Mouse (Mus musculus): ENCODE measurements around the gene Pik3r5. TPM values are rescaled to one million over a fixed set of nuclear protein-coding genes. Genes with fewer than 3 reads are reported as not detected.
A peak's percentile ranks its signal among the peaks of the same experiment; 100 is the strongest.

Pik3r5 gene
- polyA plus RNA-seq, 1 experiment from 2014 or later = 0.65 TPM

- Histone ChIP-seq H3K4me3 (ENCODE audit: control insufficient read depth in 1 of 2, insufficient read depth in 1 of 2, low read depth in 1 of 2, low read length in 2 of 2) (peak overlapping the region; percentile 75 to 77), H3K9ac (ENCODE audit: low read length) (peak overlapping the region; percentile 88), H3K9me3 (ENCODE audit: control insufficient read depth, low read length) (no peaks in the 10 kb centered on the region), H3K36me3 (ENCODE audit: control insufficient read depth, insufficient read depth, low read length) (no peaks in the 10 kb centered on the region), H3K4me1 (ENCODE audit: control insufficient read depth in 2 of 2, insufficient read depth in 2 of 2, low read length in 2 of 2) (peaks cover 25 to 37% of the 10 kb centered on the region in 2 experiments), H3K4me2 (ENCODE audit: low read length) (peak overlapping the region; percentile 92), H3K27me3 (ENCODE audit: control insufficient read depth, insufficient read depth, low read length) (peaks cover 58% of the 10 kb centered on the region), H3K27ac (replicated peaks in 1 of 2; ENCODE audit: control insufficient read depth in 1 of 2, insufficient read depth in 1 of 2, low read depth in 2 of 2, low read length in 2 of 2) (peak overlapping the region; percentile 86 to 89)
- peak; percentile 60 for ATAC-seq (ENCODE audit: insufficient number of reproducible peaks, insufficient read depth, low FRiP score, low read depth)
- 1% methylated on average over 90 of the region's 90 CpGs for WGBS
Measured at GRCm38 (mm10) chr11:68386589-68387440, 45.1 kb upstream of the Pik3r5 start.

GRCm38 (mm10) chr11:68387441-68387760 is 44.5 kb upstream of the Pik3r5 start:
- Histone ChIP-seq H3K4me2 (ENCODE audit: low read length) (peak overlapping the region; percentile 92), H3K4me3 (ENCODE audit: control insufficient read depth in 1 of 2, insufficient read depth in 1 of 2, low read depth in 1 of 2, low read length in 2 of 2) (peak overlapping the region; percentile 75 to 77), H3K4me1 (ENCODE audit: control insufficient read depth in 2 of 2, insufficient read depth in 2 of 2, low read length in 2 of 2) (peaks cover 25 to 39% of the 10 kb centered on the region in 2 experiments), H3K27ac (replicated peaks in 1 of 2; ENCODE audit: control insufficient read depth in 1 of 2, insufficient read depth in 1 of 2, low read depth in 2 of 2, low read length in 2 of 2) (peak overlapping the region; percentile 86 to 89), H3K9me3 (ENCODE audit: control insufficient read depth, low read length) (no peaks in the 10 kb centered on the region), H3K36me3 (ENCODE audit: control insufficient read depth, insufficient read depth, low read length) (no peaks in the 10 kb centered on the region), H3K27me3 (ENCODE audit: control insufficient read depth, insufficient read depth, low read length) (peaks cover 63% of the 10 kb centered on the region), H3K9ac (ENCODE audit: low read length) (peak overlapping the region; percentile 88)
- no peak for ATAC-seq (ENCODE audit: insufficient number of reproducible peaks, insufficient read depth, low FRiP score, low read depth)
- WGBS = 39% methylated on average over 4 of the region's 4 CpGs

GRCm38 (mm10) chr11:68387971-68388654 is 43.8 kb upstream of the Pik3r5 start:
- H3K9ac ChIP-seq (ENCODE audit: low read length) = peak overlapping the region; percentile 40; the same call in 1 of the 2 replicates
- H3K9me3 ChIP-seq (ENCODE audit: control insufficient read depth, low read length) = no peaks in the 10 kb centered on the region
- H3K4me1 ChIP-seq (ENCODE audit: control insufficient read depth in 2 of 2, insufficient read depth in 2 of 2, low read length in 2 of 2) = peaks cover 25 to 39% of the 10 kb centered on the region in 2 experiments
- peaks cover 61% of the 10 kb centered on the region for H3K27me3 ChIP-seq (ENCODE audit: control insufficient read depth, insufficient read depth, low read length)
- no peaks in the 10 kb centered on the region for H3K36me3 ChIP-seq (ENCODE audit: control insufficient read depth, insufficient read depth, low read length)
- no peak overlapping the region for H3K4me3 ChIP-seq (ENCODE audit: control insufficient read depth in 1 of 2, insufficient read depth in 1 of 2, low read depth in 1 of 2, low read length in 2 of 2)
- WGBS = 55% methylated on average over 11 of the region's 11 CpGs
- peak overlapping the region; percentile 33 to 89; a peak in 3 of 4 replicates for H3K27ac ChIP-seq (replicated peaks in 1 of 2; ENCODE audit: control insufficient read depth in 1 of 2, insufficient read depth in 1 of 2, low read depth in 2 of 2, low read length in 2 of 2)
- peak overlapping the region; percentile 92 for H3K4me2 ChIP-seq (ENCODE audit: low read length)
- ATAC-seq (ENCODE audit: insufficient number of reproducible peaks, insufficient read depth, low FRiP score, low read depth) = no peak

GRCm38 (mm10) chr11:68388655-68389015 is 43.3 kb upstream of the Pik3r5 start:
- peak overlapping the region; percentile 19 to 89; a peak in 2 of 4 replicates for H3K27ac ChIP-seq (replicated peaks in 1 of 2; ENCODE audit: control insufficient read depth in 1 of 2, insufficient read depth in 1 of 2, low read depth in 2 of 2, low read length in 2 of 2)
- 0 out of 2 replicates have a peak overlapping the region, but pooled peaks have one; percentile 40 for H3K9ac ChIP-seq (ENCODE audit: low read length)
- no peak for ATAC-seq (ENCODE audit: insufficient number of reproducible peaks, insufficient read depth, low FRiP score, low read depth)
- peaks cover 57% of the 10 kb centered on the region for H3K27me3 ChIP-seq (ENCODE audit: control insufficient read depth, insufficient read depth, low read length)
- H3K9me3 ChIP-seq (ENCODE audit: control insufficient read depth, low read length) = no peaks in the 10 kb centered on the region
- no peak overlapping the region for H3K4me3 ChIP-seq (ENCODE audit: control insufficient read depth in 1 of 2, insufficient read depth in 1 of 2, low read depth in 1 of 2, low read length in 2 of 2)
- 52% methylated on average over 1 of the region's 1 CpGs for WGBS
- no peaks in the 10 kb centered on the region for H3K36me3 ChIP-seq (ENCODE audit: control insufficient read depth, insufficient read depth, low read length)
- H3K4me2 ChIP-seq (ENCODE audit: low read length) = peak overlapping the region; percentile 92
- H3K4me1 ChIP-seq (ENCODE audit: control insufficient read depth in 2 of 2, insufficient read depth in 2 of 2, low read length in 2 of 2) = peaks cover 25 to 39% of the 10 kb centered on the region in 2 experiments

- Histone ChIP-seq H3K4me2 (ENCODE audit: low read length) (peak overlapping the region; percentile 43), H3K4me1 (ENCODE audit: control insufficient read depth in 2 of 2, insufficient read depth in 2 of 2, low read length in 2 of 2) (peaks cover 25 to 36% of the 10 kb centered on the region in 2 experiments), H3K36me3 (ENCODE audit: control insufficient read depth, insufficient read depth, low read length) (no peaks in the 10 kb centered on the region), H3K27me3 (ENCODE audit: control insufficient read depth, insufficient read depth, low read length) (peaks cover 62% of the 10 kb centered on the region), H3K9me3 (ENCODE audit: control insufficient read depth, low read length) (no peaks in the 10 kb centered on the region), H3K4me3 (ENCODE audit: control insufficient read depth in 1 of 2, insufficient read depth in 1 of 2, low read depth in 1 of 2, low read length in 2 of 2) (no peak overlapping the region), H3K9ac (ENCODE audit: low read length) (peak overlapping the region; percentile 38; the same call in 1 of the 2 replicates), H3K27ac (replicated peaks in 1 of 2; ENCODE audit: control insufficient read depth in 1 of 2, insufficient read depth in 1 of 2, low read depth in 2 of 2, low read length in 2 of 2) (peak overlapping the region; percentile 34 to 75; a peak in 3 of 4 replicates)
- WGBS = 6% methylated on average over 8 of the region's 8 CpGs
- no peak for ATAC-seq (ENCODE audit: insufficient number of reproducible peaks, insufficient read depth, low FRiP score, low read depth)
Measured at GRCm38 (mm10) chr11:68389621-68390020, 42.3 kb upstream of the Pik3r5 start.

GRCm38 (mm10) chr11:68390381-68391287 is 41.3 kb upstream of the Pik3r5 start:
- H3K9ac ChIP-seq (ENCODE audit: low read length) = peak overlapping the region; percentile 32; the same call in 1 of the 2 replicates
- H3K27me3 ChIP-seq (ENCODE audit: control insufficient read depth, insufficient read depth, low read length) = peaks cover 63% of the 10 kb centered on the region
- no peaks in the 10 kb centered on the region for H3K9me3 ChIP-seq (ENCODE audit: control insufficient read depth, low read length)
- H3K36me3 ChIP-seq (ENCODE audit: control insufficient read depth, insufficient read depth, low read length) = no peaks in the 10 kb centered on the region
- H3K4me1 ChIP-seq (ENCODE audit: control insufficient read depth in 2 of 2, insufficient read depth in 2 of 2, low read length in 2 of 2) = peaks cover 23 to 26% of the 10 kb centered on the region in 2 experiments
- peak; percentile 76 for ATAC-seq (ENCODE audit: insufficient number of reproducible peaks, insufficient read depth, low FRiP score, low read depth)
- H3K4me2 ChIP-seq (ENCODE audit: low read length) = peak overlapping the region; percentile 57
- WGBS = under 1% methylated on average over 19 of the region's 19 CpGs
- H3K4me3 ChIP-seq (ENCODE audit: control insufficient read depth in 1 of 2, insufficient read depth in 1 of 2, low read depth in 1 of 2, low read length in 2 of 2) = peak overlapping the region in 1 of 2 experiments; percentile 0; a peak in 1 of 4 replicates
- peak overlapping the region; percentile 85 to 86 for H3K27ac ChIP-seq (replicated peaks in 1 of 2; ENCODE audit: control insufficient read depth in 1 of 2, insufficient read depth in 1 of 2, low read depth in 2 of 2, low read length in 2 of 2)

Data from heart, embryonic 14.5 days (tissue).